Mouse (Mus musculus) CH12F3 (cell line): ENCODE results near the gene Tnrc6b.
"Not testable (repeated sequence)": the region's sequence is repeated elsewhere in the genome, so short reads cannot be mapped to it uniquely, and the experiment has no call there.

Experiments
- in situ Hi-C: fragments of 300-500 bp; cut with MboI; formaldehyde crosslinking; loops from 2 replicates; pipeline ENCODE4 v1.14.3; 2020; ENCODE audit warnings: low sequenced_read_pairs

Tnrc6b gene

DNA sequence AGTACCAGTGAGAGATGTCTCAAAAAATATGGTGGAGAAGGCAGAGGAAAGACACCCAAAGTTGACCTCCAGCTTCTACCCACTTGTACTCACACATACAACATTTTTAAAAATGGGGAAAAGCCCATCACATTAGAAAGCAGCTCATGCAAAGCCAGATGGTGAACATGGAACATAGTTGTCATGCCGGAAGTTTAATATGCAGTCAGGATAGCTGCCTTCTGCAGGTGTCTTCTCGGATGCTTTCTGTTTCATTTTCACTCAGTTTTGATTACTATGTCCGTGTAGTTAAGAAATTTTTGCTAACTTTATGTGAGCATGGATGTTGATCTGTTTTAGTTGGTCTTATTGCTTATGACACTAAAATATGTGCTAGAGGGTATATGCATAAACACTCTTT is 24.2 kb downstream of the Tnrc6b start:
- in situ Hi-C loops, result no loop called here

GRCm38 (mm10) chr15:80735708-80736107 is 24.6 kb downstream of the Tnrc6b start:
- in situ Hi-C loops, result not testable (repeated sequence)

DNA sequence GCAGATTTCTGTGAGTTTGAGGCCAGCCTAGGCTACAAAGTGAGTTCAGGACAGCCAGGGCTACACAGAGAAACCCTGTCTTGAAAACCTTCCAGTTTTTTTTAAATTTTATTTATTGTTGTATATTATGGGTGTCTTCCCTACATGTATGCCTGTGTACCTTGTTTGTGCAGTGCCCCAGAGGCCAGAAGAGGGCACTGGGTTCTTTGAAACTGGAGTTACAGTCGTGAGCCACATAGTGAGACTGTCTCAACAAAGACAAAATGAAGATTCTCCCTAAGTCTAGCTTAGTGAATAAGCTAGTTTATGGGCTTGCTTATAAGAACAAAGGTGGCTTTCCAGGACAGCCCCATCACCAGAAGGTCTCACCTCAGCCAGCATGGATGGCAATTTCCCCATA is 25.4 kb downstream of the Tnrc6b start:
- in situ Hi-C loops, result no loop called here

DNA sequence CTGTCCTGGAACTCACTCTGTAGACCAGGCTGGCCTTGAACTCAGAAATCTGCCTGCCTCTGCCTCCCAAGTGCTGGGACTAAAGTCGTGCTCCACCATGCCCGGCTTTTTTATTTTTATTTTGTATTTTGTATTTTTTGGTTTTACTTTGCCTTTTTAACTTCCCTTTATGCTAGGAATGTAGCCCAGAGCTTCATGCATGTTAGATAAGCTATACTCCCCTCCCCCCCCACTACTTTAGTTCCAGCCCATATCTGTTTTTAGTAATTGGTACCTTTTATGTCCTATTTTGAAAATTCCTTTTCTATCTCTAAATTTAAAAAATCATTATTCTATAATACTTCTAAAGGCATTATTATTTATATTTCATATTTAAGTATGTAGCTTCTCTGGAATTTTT is 27.1 kb downstream of the Tnrc6b start:
- in situ Hi-C loops, result no loop called here

GRCm38 (mm10) chr15:80739972-80740371 is 28.9 kb downstream of the Tnrc6b start:
- in situ Hi-C loops, result no loop called here

DNA sequence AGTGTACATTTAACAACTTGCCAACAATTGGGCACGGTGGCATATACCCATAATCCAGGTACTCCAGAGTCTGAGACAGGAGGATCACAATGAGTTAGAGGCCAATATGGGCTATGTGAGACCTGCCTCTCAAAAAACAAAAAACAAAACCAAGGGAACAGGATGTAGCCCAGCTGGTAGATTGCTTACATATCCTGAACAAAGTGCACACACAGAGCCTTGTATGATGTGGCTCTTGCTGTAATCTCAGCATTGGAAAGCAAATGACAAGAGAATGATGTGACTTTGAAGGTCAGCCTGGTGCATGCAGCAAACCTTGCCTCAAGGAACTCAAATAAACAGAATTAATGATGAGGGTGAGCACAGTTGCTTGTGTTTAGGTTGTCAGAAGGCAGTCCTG is 30.7 kb downstream of the Tnrc6b start:
- in situ Hi-C loops, result no loop called here

DNA sequence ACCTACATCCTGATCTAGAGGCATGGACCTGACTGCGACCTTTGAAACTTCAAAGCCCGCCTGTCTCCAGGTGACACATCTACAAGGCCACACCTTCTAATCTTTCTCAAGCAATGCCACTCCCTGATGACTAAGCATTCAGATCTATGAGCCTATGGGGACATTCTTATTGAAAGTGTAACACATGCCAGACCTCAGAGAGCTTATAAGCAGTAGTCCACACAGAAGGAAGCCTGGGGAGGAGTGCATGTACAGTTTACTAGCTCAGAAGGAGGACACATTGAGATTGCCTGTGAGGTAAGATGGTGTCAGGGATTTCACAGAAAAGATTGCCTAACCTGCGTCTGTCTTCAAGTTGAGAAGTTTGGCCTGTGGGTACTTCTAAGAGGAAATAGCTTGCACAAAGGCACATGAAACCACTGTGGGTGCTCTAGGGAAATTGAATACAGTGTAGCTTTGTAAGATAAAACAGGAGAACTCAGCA is 31.9 kb downstream of the Tnrc6b start:
- in situ Hi-C loops, result no loop called here

DNA sequence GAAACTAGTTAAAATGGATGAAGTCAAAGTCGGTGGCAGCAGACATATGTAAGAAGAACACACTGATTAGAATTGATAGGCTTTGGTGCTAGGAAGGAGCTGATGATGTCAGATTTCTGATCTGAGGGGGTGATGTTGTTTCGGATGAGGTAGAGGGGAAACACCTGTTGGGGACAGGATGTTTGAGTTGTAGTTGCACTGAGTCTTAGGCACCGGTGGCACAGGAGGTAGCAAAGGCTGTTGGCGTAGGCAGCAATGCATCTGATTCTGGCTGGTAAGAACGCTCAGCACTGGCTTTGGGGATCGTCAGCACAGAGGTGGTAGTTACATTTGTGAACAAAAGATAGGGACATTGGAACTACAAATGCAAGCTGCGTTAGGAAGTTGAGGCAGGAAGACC is 32.5 kb downstream of the Tnrc6b start:
- in situ Hi-C loops, result no loop called here

- in situ Hi-C loops, result no loop called here
These were observed 33.7 kb downstream of the Tnrc6b start for GRCm38 (mm10) chr15:80744667-80745422.

DNA sequence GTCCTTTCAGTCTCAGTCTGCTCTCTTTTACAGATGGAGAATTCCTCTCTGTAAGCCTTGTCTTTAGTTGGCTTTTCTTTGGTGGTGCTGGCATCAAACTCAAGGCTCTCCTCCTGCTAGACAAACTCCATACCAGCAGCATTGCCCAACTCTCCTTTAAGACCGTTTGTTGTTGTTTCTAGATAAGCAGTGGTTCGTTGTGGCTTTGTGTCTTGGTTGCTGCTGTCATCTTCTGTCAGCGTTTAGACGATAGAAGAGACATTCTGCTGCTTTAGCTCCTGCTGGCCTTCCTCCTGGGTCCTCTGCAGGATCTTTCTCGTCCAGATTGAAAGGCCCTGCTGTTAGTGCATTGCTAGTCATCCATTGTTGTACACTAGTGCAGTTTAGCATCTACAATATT is 37.9 kb downstream of the Tnrc6b start:
- in situ Hi-C loops, result no loop called here

DNA sequence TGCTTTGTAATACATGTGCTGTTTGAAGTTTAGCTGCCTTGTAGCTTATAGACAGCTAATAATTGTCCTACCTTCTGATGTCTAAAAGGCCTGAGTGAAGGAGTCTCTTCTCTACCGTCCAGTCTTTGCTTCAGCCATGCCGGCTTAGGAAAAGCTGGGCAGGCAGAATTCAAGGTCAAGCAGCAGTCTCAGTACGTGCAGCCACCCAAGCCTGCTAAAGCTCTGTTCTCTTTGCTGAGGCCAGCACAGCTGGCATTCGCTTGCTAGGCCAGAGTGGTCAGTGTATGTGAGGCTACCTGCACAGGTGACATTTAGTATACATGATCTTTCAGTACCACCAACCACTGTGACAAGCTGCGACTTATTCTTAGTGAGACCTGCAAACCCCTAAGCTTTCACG is 42.2 kb downstream of the Tnrc6b start:
- in situ Hi-C loops, result no loop called here

- in situ Hi-C loops, result no loop called here
These were observed 43.0 kb downstream of the Tnrc6b start for GRCm38 (mm10) chr15:80754103-80754502.

DNA sequence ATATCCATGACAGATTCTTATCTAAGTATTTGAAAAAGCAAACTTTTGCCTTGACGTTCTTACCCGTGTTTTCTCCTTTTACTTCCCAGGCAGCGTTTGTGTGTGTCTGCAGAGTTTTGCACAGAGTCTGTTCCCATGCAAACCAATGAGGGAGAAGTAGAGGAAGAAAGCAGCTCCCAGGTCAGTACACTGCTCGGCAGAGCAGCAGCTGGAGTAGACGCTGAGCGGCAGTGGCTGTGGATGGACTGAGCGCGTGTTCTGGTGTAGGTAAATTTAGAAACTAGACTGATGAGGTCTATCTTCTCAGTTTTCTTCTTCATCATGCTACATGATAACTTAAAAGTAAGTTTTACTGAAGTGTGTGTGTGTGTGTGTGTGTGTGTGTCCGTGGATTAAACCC is 48.3 kb downstream of the Tnrc6b start:
- in situ Hi-C loops, result no loop called here

DNA sequence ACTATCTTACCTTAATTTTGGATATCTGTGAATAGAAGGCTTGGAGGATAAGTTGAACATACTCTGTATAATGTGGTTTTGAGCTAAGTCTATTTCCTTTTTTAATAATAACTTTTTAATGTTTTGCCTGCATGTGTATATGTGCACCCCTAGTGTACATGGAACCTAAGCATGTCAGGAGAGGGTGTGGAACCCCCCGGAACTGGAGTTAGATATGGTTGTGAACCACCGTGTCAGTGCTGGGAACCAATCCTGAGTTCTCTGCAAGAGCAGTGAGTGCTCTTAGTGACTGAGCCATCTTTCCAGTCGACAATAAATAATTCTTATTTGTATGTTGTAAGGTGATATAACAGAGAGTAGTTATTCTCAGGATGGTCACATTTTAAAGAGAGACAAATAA is 49.4 kb downstream of the Tnrc6b start:
- in situ Hi-C loops, result no loop called here

- in situ Hi-C loops, result no loop called here
These were observed 49.8 kb downstream of the Tnrc6b start for GRCm38 (mm10) chr15:80760935-80761334.

- in situ Hi-C loops, result no loop called here
These were observed 51.5 kb downstream of the Tnrc6b start for GRCm38 (mm10) chr15:80762621-80763020.

GRCm38 (mm10) chr15:80764666-80765065 is 53.6 kb downstream of the Tnrc6b start:
- in situ Hi-C loops, result no loop called here

GRCm38 (mm10) chr15:80765381-80765780 is 54.3 kb downstream of the Tnrc6b start:
- in situ Hi-C loops, result no loop called here

DNA sequence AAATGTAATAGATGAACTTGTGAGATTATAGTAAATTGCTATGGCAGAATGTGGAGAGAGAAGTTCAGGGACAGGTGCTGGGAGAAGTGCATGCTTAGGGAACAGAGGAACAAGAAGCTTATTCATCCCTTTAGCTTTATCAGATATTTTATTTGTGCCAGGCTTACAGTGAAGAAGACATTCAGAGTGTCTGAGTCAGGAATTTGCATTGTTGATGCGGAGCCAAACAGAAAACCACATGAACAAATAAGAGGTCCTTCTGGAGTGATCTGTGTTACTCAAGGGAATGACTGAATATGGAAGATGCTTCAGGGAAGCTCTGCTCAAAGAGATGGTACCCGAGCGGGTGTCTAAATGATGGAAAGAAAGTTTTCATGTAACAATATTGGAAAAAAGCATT is 57.1 kb downstream of the Tnrc6b start:
- in situ Hi-C loops, result no loop called here

DNA sequence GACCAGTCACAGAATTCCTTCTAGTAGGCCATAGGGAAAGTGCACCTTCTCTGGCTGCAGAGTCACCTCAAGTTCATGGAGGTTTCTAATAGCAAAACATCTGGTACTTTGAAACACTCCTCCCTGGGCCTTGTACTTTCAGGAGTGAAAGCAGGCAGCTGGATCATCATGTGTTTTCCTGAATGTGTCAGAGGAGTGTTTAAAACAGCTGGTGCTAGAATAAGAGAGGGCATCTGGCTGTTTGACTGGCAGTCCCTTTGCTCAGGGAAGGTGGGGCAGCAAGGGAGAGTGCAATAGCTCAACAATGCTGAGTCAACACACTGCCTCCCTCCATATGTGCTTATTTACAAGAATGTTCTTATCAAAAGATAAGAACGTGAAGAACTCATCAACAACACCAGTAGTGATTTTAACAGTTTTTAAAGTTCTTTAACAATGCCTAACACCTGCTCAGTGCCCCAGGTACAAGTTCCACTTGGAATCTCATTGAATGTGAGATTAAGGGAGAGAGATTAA is 60.9 kb downstream of the Tnrc6b start:
- in situ Hi-C loops, result no loop called here

DNA sequence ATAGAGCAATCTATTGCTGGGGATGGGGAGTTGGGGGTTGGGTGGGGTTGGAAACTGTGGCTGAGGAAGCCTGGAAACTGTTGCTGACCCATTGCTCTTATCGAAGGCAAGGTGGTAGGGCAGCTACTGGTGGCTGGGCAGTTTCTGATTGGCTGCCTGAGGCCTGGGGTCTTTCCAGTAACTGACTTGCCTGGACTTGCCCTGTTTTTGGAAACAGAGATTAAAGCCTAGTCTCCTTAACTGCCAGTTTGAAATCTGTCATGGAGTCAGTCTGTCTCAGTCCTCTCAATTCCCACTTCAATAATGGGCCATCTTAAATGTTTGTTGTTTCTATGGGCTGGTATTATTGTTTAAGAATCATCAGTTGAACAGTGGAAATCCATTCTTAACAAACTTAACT is 63.6 kb downstream of the Tnrc6b start:
- in situ Hi-C loops, result no loop called here

- in situ Hi-C loops, result no loop called here
These were observed 67.9 kb downstream of the Tnrc6b start for GRCm38 (mm10) chr15:80779006-80779405.
